Mouse (Mus musculus): ENCODE measurements around the gene Cadm2. TPM values are rescaled to one million over a fixed set of nuclear protein-coding genes. Genes with fewer than 3 reads are reported as not detected.

Gene Cadm2
- polyA plus RNA-seq, 1 experiment, result 2.3 TPM

GRCm38 (mm10) chr16:67509079-67509478 is 111.6 kb downstream of the Cadm2 start:
- no peak for DNase-seq (ENCODE audit: low spot score)

- no peak for DNase-seq (ENCODE audit: low spot score)
Observed at GRCm38 (mm10) chr16:67482542-67482941, 138.2 kb downstream of the Cadm2 start.

GRCm38 (mm10) chr16:67467041-67467440 is 153.7 kb downstream of the Cadm2 start:
- DNase-seq (ENCODE audit: low spot score), result no peak

- DNase-seq (ENCODE audit: low spot score), result no peak
Observed at GRCm38 (mm10) chr16:67436301-67436700, 184.4 kb downstream of the Cadm2 start.

DNA sequence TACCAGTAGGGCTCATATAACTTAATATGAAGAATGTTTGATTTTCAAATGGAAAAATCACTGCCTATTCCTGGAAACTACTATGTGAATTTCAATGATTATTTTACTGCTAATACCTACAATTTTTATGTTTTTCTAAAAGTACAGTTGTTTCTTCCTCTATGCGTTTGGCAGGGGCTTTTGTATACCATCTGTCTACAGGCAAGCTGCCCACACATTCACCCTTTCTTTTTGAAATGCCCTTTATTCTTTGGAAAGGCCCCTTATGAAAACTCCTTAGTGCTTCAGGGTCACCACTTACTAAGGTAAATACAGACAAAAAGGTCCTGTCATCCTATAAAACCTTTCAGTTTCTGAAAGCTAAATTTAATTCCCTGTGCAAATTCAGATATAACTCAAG is 195.3 kb downstream of the Cadm2 start:
- DNase-seq (ENCODE audit: low spot score), result no peak

DNA sequence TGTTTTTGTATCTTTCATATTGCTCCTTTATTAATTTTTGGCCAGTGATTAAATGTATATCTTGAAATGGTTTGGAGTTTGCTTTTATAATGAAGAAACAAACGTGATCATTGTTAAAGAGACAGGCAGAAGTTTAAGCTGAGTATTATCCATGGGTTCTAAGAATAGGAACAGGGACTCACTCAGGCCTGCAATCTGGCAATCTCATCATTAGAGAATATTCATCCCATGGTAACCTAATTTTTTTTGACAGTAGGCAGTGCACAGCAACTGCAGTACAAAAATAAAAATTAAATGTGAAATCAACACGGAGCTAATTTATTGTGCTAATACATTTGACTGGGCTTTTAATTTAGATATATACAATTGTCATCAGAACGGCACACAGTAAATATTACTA is 209.8 kb downstream of the Cadm2 start:
- no peak for DNase-seq (ENCODE audit: low spot score)

DNA sequence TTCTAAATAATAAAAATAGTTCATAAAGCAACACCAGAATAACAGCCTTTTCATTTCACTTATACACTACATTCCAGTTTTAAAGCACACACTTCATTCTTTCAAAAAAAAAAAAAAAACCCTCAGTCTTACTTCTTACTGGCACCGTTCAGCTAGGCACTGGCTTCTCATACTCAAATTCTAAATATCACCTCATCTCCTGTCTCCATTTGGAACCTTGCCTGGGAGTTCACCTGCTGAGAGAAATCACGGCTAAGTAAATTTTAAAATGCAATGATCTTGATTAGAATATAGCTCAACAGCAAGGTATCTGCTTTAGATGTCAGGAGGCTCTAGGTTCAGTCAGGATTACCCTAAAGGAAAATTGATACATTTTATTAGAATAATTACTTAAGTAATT is 210.2 kb downstream of the Cadm2 start:
- DNase-seq (ENCODE audit: low spot score), result no peak

DNA sequence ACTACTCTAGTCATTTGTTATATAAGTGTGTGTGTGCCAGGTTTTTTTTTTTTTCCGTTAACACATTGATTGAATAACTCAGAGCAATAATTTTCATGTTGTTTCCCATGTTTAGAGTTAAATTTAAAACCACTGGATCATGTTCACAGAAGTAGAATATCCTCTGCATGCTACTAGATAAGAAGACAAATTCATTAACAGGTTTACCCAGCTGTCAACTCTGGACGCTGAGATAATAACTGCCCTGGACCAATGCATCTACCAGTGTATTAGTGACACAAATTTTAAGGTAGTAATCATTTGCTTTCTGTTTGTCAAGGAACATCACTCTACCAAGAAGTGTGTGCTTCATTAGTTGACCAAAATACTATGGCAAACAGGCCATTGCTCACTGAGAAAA is 253.0 kb downstream of the Cadm2 start:
- no peak for DNase-seq (ENCODE audit: low spot score)

DNA sequence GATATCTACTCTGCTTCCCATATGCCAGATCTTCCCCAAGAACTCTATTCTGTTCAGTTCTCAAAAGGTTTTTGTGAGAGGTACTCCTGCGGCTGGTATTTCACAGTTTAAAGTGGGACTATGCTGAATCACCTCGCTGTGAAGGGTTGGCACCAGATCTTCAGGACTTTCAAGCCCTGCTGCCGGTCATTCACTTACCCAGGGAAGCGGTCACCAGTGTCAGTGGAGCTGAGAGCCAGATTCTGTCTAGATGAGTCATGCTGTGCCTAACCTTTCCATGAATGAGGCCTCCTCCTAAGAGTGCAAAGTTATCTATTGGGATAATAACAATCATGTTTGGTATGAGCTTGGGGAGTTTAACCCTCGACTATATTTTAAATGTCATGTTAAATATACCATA is 272.7 kb downstream of the Cadm2 start:
- no peak for DNase-seq (ENCODE audit: low spot score)

DNA sequence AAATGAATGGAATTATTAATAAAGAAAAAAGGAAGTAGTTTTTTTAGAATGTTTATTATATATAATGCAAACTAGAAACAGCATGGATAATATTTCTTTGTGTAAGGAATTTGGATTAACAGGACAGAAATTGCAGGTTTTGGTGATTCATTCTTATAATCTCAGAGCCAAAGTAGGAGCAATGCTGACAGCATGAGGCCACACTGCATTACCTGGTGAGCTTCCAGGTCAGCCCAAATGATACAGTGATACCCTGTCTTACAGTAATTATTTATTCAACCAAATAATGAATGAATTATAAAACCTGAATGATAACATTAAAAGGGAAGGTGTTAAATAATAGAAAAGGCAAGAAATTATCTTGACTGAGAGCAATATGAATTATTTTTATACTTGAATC is 273.1 kb downstream of the Cadm2 start:
- no peak for DNase-seq (ENCODE audit: low spot score)

DNA sequence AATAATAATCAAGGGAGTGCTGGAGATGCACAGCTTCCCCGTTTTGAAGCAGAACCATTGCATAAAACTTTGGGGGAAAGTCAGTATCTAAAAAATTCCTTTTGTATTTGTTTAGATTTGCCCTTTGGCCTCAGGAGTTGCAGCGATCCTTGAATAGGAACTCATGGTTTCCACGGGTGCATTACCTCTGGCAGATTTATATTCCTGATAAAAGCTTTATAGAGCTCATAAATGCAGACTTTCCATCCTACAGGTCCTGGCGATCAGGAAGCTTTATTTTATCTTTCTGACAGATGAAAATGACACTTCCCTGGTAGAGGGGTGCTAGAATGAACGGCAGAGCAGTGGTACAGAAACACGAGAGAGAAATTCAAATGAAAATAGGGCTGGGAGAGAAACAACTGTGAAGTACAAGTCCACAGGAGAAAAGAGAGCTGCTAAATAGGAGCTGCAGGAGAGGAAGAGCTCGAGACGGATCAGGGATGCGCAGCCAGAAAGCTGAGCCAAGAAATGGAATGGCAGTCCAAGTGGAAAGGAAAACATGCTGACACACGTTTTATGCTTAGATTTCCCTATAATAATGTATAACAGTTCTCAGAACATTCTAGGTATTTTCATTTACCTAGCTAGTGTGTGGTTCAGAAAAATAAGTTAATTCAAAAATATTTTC is 274.0 kb downstream of the Cadm2 start:
- no peak for DNase-seq (ENCODE audit: low spot score)

- no peak for DNase-seq (ENCODE audit: low spot score)
Observed at GRCm38 (mm10) chr16:67344194-67344593, 276.5 kb downstream of the Cadm2 start.

DNA sequence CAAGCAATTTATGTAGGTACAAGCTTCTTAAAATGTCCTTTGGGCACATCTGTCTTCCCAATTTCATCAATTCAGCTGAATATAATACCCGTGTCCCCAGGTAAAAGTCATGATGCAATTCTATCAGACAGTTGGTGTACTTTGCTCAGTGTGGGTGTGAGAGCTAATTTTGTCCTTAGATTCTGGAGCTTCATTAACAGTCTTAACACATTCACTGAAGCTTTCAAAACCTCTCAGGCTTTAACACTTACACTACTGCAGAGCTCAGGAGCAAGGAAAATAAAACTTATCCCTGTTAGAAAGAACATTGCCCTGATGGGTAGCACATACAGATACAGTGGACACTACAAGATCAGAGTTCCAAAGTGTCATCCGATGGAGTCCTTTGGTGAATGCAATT is 309.7 kb downstream of the Cadm2 start:
- DNase-seq (ENCODE audit: low spot score), result no peak

- DNase-seq (ENCODE audit: low spot score), result no peak
Observed at GRCm38 (mm10) chr16:67284664-67285063, 336.0 kb downstream of the Cadm2 start.

DNA sequence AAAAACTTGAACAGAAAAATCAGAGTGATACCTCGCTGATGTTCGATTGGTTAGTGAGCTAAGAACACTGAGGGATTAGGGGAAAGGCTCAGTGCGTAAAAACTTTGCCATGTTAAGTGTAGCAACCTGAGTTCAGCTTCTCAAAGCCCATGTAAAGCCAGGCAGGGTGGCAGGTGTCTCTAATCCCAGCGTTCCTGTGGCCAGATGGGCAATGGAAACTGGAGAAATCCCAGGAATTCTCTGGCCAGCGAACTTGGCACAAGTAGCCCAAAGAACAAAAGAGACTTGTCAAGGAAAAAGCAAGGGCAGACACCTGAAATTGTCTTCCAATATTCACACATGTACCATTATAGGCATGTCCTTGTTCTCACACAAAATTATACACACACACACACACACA is 377.1 kb downstream of the Cadm2 start:
- no peak for DNase-seq (ENCODE audit: low spot score)

DNA sequence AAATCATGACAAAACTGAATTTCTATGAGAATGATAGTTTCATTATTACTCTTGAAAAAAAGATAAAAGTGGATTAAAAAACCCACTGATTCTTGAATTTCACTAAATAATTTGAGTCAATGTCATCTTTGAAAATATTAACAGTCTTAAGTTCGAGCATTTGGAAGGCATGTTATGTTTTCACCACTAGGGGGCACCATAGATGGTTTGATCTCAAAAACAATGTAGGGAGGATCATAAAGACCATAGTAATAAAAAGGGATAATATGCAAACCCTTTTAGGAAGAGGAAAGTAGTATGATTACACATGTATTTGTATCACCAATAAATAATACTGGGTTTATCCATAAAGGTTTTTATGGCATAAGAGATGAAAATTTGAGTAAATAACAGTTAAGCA is 385.8 kb downstream of the Cadm2 start:
- no peak for DNase-seq (ENCODE audit: low spot score)

DNA sequence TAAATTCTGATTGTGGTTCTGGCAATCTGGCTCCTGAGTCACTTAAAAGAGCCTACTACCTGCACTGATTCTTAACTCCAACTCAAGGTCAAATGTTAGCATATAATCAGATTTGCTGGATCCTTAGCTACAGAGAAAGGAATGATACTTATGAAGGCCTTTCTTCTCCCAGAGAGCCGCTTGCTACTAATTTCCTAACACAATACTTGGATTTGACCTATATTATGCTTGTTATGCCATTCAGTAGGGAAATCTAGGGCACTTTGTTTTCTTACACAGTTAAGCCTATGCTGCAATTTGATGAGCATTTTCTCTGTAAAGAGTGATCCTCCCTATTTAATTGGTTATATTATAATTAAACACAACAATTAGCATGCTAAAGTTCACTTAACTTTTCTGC is 394.0 kb downstream of the Cadm2 start:
- no peak for DNase-seq (ENCODE audit: low spot score)

GRCm38 (mm10) chr16:67203329-67203728 is 417.4 kb downstream of the Cadm2 start:
- no peak for DNase-seq (ENCODE audit: low spot score)

DNA sequence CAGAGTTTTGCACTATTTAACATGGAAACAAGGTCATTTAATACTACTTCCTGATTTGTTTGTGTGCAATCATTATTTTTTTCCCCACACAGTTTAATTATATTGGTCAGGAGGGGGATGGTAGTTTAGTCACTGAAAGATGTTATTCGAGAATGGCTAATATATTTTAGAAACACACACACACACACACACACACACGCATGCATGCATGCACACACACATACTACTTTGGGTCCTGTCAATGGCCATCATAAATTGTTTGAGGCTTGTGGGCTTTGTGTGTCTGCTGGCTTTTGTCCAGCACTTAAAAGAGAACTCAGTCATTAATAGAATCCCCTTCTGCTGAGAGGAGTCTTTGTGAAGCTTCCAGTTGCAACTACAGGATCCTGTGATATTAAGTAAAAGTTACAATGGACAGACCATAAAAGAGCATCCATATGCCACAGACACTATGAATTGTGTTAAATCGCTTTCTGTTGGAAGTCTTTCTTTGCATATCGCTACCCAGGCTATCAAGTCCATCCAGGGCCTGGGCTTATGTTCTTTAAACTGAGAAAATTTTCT is 427.8 kb downstream of the Cadm2 start:
- no peak for DNase-seq (ENCODE audit: low spot score)

DNA sequence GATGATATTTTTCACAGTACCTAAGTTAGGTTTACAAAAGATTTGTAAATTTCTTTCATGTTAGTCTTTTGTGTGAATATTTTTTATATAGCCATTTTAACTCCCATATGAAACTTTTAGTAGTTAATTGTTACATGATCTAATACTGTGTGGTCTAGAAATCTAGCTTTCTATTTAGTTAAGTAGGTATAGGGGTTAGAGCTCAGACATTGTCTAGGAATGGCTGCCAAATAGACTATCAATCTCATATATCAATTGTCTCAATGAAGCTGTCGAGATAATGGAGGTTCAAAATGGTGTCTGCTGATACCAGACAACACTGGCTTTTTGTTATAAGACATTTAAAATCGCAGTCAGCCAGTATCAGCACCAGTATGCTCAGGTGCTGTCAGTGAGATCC is 428.3 kb downstream of the Cadm2 start:
- DNase-seq (ENCODE audit: low spot score), result no peak

DNA sequence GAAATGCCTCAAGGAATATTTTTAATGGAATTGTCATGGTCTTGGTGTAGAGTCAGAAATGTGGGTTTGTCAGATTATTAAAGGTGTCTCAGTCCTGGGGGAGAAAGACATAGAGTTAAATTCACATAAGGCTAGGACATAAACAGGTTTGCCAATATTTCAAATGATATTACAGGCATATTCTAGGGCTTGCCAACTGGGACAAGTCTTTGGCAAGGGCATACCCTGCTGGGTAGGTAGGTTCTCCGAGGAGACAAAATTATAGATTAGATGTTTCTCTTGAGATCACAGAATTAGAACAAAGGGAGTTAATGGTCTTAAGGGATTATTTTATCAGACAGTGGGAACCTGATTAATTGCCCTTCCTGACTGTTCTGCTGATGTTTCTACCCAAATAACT is 434.4 kb downstream of the Cadm2 start:
- no peak for DNase-seq (ENCODE audit: low spot score)

- DNase-seq (ENCODE audit: low spot score), result no peak
Observed at GRCm38 (mm10) chr16:67182958-67183357, 437.8 kb downstream of the Cadm2 start.

DNA sequence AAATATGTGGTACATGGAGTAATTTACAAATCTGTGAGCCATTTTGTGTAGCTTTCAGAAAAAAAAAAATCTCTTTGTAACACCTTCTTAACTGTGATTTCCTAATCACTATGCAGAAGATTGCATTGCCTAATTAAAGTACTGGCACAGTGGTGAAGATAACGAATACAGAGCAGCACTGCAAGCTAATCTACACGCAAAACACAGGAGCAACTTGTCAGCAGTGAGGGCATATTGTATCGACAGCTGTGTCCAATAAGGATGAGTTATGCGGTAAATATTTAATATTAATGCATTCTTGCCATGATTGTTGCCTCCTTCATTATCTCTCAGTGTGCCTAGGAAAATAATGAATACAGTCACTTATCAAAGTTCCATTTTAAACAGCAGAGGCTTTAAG is 445.3 kb downstream of the Cadm2 start:
- DNase-seq (ENCODE audit: low spot score), result no peak

DNA sequence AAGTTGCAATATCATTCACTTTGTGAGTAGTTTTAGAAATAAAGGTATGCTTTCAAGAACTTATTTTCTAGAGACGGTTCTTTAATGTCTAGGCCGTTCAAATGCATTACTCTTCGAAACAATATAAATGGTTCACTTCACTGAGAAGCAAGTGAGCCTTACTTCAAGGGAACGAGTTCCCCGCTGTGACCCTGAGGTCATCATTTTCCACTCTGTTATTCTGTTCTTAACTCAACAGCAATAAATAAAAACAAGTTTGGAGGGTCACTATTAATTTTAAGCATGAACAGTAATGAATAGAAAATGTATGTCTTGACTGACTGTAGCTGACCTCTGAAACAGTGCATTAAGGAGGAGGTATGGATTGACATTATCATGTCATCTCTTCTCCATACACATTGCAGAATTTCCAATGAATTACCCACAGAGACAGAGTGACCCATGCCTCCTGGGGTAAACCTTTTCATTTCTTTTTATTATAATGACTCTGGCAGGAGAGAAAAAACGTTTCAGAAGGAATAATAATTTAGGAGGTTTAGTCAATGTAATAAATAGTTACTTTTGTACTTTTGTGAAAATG is 458.4 kb downstream of the Cadm2 start:
- no peak for DNase-seq (ENCODE audit: low spot score)

Measured in urinary bladder, adult 2 months (tissue).